Mouse (Mus musculus): ENCODE measurements at regions not wholly inside any gene's neighbourhood (a gene's known extent, or its start where the extent isn't known, plus 50 kb on each side); places are given as distances from the start of the nearest gene placed in this dataset.

DNA sequence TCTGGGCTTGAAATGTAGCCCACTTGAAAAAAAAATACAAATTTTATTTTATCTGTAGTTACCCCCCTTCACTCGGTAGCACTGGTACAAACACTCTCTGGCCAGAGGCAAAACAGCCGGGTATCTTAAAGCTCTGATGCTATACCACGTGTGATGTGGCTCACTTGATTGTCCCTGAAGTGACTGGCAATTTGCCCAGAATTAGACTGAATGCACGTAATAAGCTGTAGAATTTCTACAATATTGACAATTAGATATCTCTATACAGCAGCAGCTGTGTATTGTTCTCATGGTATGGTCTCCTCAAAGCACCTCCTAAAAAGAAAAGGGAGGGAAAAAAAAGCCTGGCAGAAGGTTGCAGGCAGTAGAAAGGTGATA is 179.2 kb upstream of the Tbc1d5 start:
- TF ChIP-seq FLI1 (IDR thresholded peaks at IDR 0.05; ENCODE audit: low read length) (no peak), GATA1 (IDR thresholded peaks at IDR 0.05; ENCODE audit: borderline replicate concordance, low read length) (no peak)

Data from megakaryocyte, embryonic 14.5 days (primary cell).